Mouse (Mus musculus): ENCODE results near the gene Rnasek. TPM values are rescaled to one million over a fixed set of nuclear protein-coding genes. Genes with fewer than 3 reads are reported as not detected.

The Rnasek gene
- total and polyA plus RNA-seq, 2 experiments: 7.7 to 176 TPM

DNA sequence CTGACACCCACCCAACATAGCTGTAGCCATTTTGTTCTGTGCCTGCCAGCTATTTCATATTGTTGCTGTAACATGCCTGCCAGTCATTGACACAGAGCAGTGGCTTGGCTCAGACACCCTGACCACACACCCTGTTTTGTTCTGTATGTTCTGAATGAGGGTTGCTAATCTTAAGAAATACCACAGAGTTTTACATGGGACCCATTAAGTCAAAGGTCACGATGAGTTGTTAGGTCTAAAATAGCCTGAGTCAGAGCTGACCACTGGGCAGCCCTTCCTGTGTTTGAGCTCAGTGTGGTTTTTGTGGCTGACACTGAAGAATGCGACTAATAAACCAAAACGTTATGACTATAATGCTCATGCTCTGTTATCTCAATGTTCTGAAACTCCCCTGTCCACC, 41.3 kb downstream of the Rnasek start:
- DNase-seq (ENCODE audit: extremely low read depth, low read depth, low spot score): no peak
- no peak overlapping the region for H3K27ac ChIP-seq (replicated peaks; ENCODE audit: insufficient read depth, low read depth, low read length)
- H3K4me3 ChIP-seq (ENCODE audit: insufficient read depth, low read depth, low read length): no peak overlapping the region
- no peaks in the 10 kb centered on the region for H3K79me2 ChIP-seq (ENCODE audit: control insufficient read depth, insufficient read depth, low read length)
- TF ChIP-seq POLR2A (IDR thresholded peaks at IDR 0.05; ENCODE audit: extremely low read depth, insufficient read depth, low read length) (no peak), CTCF (IDR thresholded peaks at IDR 0.05; ENCODE audit: low read depth, low read length) (no peak)
- WGBS: 82% methylated on average over 3 of the region's 3 CpGs
- H3K36me3 ChIP-seq (ENCODE audit: control insufficient read depth, insufficient read depth, low read length): no peaks in the 10 kb centered on the region
- H3K4me1 ChIP-seq (ENCODE audit: control insufficient read depth, insufficient read depth, low read length): peaks cover under 1% of the 10 kb centered on the region; the same call in 1 of the 2 replicates
- H3K27me3 ChIP-seq (ENCODE audit: control insufficient read depth, insufficient read depth, low read length): no peaks in the 10 kb centered on the region
- H3K9ac ChIP-seq (ENCODE audit: low read depth, low read length): no peak overlapping the region

DNA sequence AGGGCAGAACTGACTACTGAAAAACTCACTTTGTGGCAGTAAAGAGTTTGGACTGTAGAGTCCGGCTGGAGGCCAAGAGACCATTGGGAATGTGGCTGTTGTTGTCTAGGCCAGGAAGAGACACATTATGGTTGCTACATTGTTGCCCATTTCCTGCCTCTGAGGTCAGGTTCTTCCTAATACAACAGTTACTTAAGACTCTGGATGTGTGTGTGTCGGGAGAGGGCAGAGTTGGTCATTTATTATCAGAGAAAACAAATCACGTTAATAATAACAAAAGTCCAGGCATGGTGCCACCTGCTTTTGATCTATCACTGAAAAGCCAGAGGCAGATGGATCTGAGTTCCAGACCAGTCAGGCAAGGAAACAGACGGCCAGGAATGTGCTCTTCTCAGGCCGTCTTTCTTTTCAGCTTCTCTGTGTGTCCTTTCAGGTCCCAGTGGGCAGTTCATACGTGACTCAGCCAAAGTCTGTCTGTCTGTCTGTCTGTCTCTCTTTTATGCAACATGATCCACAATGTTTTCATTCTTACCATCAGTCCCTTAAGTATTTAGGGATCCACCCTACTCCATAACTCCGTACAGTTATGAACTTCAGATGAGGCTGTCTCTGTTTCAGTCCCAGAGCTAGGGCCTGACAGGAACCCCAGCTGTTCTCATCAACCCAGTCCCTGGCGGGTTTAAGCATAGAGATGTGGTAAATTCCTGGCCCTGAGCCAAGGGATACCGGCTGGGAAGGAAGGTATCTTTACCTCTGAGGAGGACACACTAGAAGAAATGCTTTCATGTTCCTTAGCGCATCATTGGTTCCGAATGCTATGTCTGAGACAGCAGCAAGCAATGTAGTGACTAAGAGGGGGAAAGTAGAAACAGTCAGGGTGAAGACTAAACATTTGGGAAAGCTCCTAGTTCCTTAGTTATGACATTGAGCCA, 46.0 kb downstream of the Rnasek start:
- no peak overlapping the region for H3K4me3 ChIP-seq (ENCODE audit: insufficient read depth, low read depth, low read length)
- H3K27me3 ChIP-seq (ENCODE audit: control insufficient read depth, insufficient read depth, low read length): no peaks in the 10 kb centered on the region
- no peaks in the 10 kb centered on the region for H3K79me2 ChIP-seq (ENCODE audit: control insufficient read depth, insufficient read depth, low read length)
- no peak for DNase-seq (ENCODE audit: extremely low read depth, low read depth, low spot score)
- TF ChIP-seq CTCF (IDR thresholded peaks at IDR 0.05; ENCODE audit: low read depth, low read length) (no peak), POLR2A (IDR thresholded peaks at IDR 0.05; ENCODE audit: extremely low read depth, insufficient read depth, low read length) (no peak)
- WGBS: 68% methylated on average over 11 of the region's 11 CpGs
- peaks cover 2% of the 10 kb centered on the region; the same call in 1 of the 2 replicates for H3K4me1 ChIP-seq (ENCODE audit: control insufficient read depth, insufficient read depth, low read length)
- H3K27ac ChIP-seq (replicated peaks; ENCODE audit: insufficient read depth, low read depth, low read length): no peak overlapping the region
- H3K36me3 ChIP-seq (ENCODE audit: control insufficient read depth, insufficient read depth, low read length): no peaks in the 10 kb centered on the region
- H3K9ac ChIP-seq (ENCODE audit: low read depth, low read length): no peak overlapping the region

GRCm38 (mm10) chr11:70192157-70192556, 47.5 kb downstream of the Rnasek start:
- TF ChIP-seq CTCF (IDR thresholded peaks at IDR 0.05; ENCODE audit: low read depth, low read length) (no peak), POLR2A (IDR thresholded peaks at IDR 0.05; ENCODE audit: extremely low read depth, insufficient read depth, low read length) (no peak)
- Histone ChIP-seq H3K4me3 (ENCODE audit: insufficient read depth, low read depth, low read length) (no peak overlapping the region), H3K27me3 (ENCODE audit: control insufficient read depth, insufficient read depth, low read length) (no peaks in the 10 kb centered on the region), H3K36me3 (ENCODE audit: control insufficient read depth, insufficient read depth, low read length) (no peaks in the 10 kb centered on the region), H3K4me1 (ENCODE audit: control insufficient read depth, insufficient read depth, low read length) (peaks cover 2% of the 10 kb centered on the region; the same call in 1 of the 2 replicates), H3K27ac (replicated peaks; ENCODE audit: insufficient read depth, low read depth, low read length) (no peak overlapping the region), H3K9ac (ENCODE audit: low read depth, low read length) (no peak overlapping the region), H3K79me2 (ENCODE audit: control insufficient read depth, insufficient read depth, low read length) (no peaks in the 10 kb centered on the region)
- no peak for DNase-seq (ENCODE audit: extremely low read depth, low read depth, low spot score)
- WGBS: 84% methylated on average over 4 of the region's 4 CpGs

DNA sequence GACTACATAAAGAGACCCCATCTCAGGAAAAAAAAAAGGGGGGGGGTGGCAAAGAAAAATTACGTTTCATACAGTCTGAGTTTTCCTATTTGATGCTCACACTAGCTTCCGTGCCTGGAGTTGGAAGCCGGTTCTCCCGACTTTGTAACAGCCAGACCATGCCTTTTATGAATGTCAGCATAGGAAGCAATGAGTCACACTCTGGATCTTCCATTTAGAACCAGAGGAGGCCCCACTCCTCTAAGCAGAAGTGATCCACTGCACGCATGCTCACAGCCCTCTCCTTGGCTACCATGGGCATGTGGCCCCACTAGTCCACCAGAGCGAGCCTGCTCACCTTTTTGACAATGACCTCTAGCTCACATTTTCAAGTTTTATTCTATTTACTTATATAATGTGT, 48.5 kb downstream of the Rnasek start:
- Histone ChIP-seq H3K27ac (replicated peaks; ENCODE audit: insufficient read depth, low read depth, low read length) (no peak overlapping the region), H3K79me2 (ENCODE audit: control insufficient read depth, insufficient read depth, low read length) (no peaks in the 10 kb centered on the region), H3K4me3 (ENCODE audit: insufficient read depth, low read depth, low read length) (no peak overlapping the region), H3K9ac (ENCODE audit: low read depth, low read length) (no peak overlapping the region), H3K27me3 (ENCODE audit: control insufficient read depth, insufficient read depth, low read length) (no peaks in the 10 kb centered on the region), H3K4me1 (ENCODE audit: control insufficient read depth, insufficient read depth, low read length) (peaks cover 2% of the 10 kb centered on the region; the same call in 1 of the 2 replicates), H3K36me3 (ENCODE audit: control insufficient read depth, insufficient read depth, low read length) (no peaks in the 10 kb centered on the region)
- no peak for TF ChIP-seq POLR2A (IDR thresholded peaks at IDR 0.05; ENCODE audit: extremely low read depth, insufficient read depth, low read length)
- no peak for TF ChIP-seq CTCF (IDR thresholded peaks at IDR 0.05; ENCODE audit: low read depth, low read length)
- WGBS: 89% methylated on average over 6 of the region's 6 CpGs
- DNase-seq (ENCODE audit: extremely low read depth, low read depth, low spot score): no peak

DNA sequence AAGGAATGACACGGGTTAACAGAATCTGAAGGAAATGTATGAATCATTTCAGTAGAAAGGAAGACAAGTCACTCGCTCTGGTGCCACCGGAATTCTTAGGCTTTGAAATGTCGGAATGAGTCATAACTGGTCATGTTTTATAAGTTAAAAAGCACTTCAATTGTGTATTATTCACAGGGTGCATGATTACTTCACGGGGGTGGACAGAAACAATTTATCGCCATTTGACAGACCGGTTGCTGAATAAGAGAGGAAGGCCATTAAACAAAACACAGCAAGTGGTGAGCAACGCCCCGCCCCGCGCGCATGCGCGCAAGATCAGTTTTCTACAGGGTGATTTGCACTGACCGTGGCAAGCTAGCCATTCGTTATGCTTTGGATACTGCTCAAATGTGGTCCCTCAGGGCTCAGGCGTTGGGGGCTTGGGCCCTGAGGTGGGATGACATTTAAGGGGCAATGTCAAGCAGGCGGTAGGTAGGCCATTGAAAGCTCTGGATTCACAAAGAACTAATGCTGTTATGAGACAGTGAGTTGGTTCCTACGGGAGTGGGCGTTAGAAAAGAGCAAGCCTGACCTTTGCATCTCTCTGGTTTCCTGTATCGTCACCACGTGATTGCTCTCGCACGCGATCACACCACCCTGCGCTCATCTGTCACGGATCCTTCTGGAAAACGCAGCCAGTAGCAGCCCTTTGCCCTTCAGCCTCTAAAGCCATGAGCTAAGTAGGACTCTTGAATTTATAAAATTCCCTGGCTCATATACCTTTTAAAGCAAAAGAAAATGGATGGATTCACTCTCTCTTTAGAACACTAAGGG, 50.1 kb downstream of the Rnasek start:
- Histone ChIP-seq H3K4me1 (ENCODE audit: control insufficient read depth, insufficient read depth, low read length) (peaks cover 2% of the 10 kb centered on the region; the same call in 1 of the 2 replicates), H3K36me3 (ENCODE audit: control insufficient read depth, insufficient read depth, low read length) (no peaks in the 10 kb centered on the region), H3K4me3 (ENCODE audit: insufficient read depth, low read depth, low read length) (no peak overlapping the region), H3K27me3 (ENCODE audit: control insufficient read depth, insufficient read depth, low read length) (no peaks in the 10 kb centered on the region), H3K9ac (ENCODE audit: low read depth, low read length) (no peak overlapping the region), H3K27ac (replicated peaks; ENCODE audit: insufficient read depth, low read depth, low read length) (no peak overlapping the region), H3K79me2 (ENCODE audit: control insufficient read depth, insufficient read depth, low read length) (no peaks in the 10 kb centered on the region)
- no peak for DNase-seq (ENCODE audit: extremely low read depth, low read depth, low spot score)
- 84% methylated on average over 28 of the region's 28 CpGs for WGBS
- TF ChIP-seq POLR2A (IDR thresholded peaks at IDR 0.05; ENCODE audit: extremely low read depth, insufficient read depth, low read length) (no peak), CTCF (IDR thresholded peaks at IDR 0.05; ENCODE audit: low read depth, low read length) (no peak)

Other genes with a start within 250 kb of the Rnasek start
- 175 and 176 TPM in 2 replicates for gene Gabarap, start 248.7 kb downstream of the Rnasek start, total RNA-seq (2014; rRNA removed)
- gene Gabarap, start 248.7 kb downstream of the Rnasek start, polyA plus RNA-seq (2012; rRNA removed): 430 and 476 TPM in 2 replicates
- 8.0 and 8.5 TPM in 2 replicates for gene Phf23, start 244.1 kb downstream of the Rnasek start, total RNA-seq (2014; rRNA removed)
- 8.8 and 12.1 TPM in 2 replicates for gene Phf23, start 244.1 kb downstream of the Rnasek start, polyA plus RNA-seq (2012; rRNA removed)
- 2.8 TPM in 2 replicates for gene Dvl2, start 239.2 kb downstream of the Rnasek start, total RNA-seq (2014; rRNA removed)
- gene Dvl2, start 239.2 kb downstream of the Rnasek start, polyA plus RNA-seq (2012; rRNA removed): 3.7 and 4.5 TPM in 2 replicates
- gene Acadvl, start 224.4 kb downstream of the Rnasek start, total RNA-seq (2014; rRNA removed): 314 and 344 TPM in 2 replicates
- 302 and 314 TPM in 2 replicates for gene Acadvl, start 224.4 kb downstream of the Rnasek start, polyA plus RNA-seq (2012; rRNA removed)
- gene Dlg4, start 222.9 kb downstream of the Rnasek start, total RNA-seq (2014; rRNA removed): 0.37 and 1.0 TPM in 2 replicates
- 1.1 and 1.3 TPM in 2 replicates for gene Dlg4, start 222.9 kb downstream of the Rnasek start, polyA plus RNA-seq (2012; rRNA removed)
- 531 and 680 TPM in 2 replicates for gene Asgr1, start 185.8 kb downstream of the Rnasek start, total RNA-seq (2014; rRNA removed)
- gene Asgr1, start 185.8 kb downstream of the Rnasek start, polyA plus RNA-seq (2012; rRNA removed): 730 and 786 TPM in 2 replicates
- gene Asgr2, start 147.2 kb downstream of the Rnasek start, total RNA-seq (2014; rRNA removed): 166 and 194 TPM in 2 replicates
- gene Asgr2, start 147.2 kb downstream of the Rnasek start, polyA plus RNA-seq (2012; rRNA removed): 212 and 216 TPM in 2 replicates
- gene Mgl2, start 109.5 kb downstream of the Rnasek start, total RNA-seq (2014; rRNA removed): 0.27 TPM in 1 of 2 replicates, not detected in the other
- gene Mgl2, start 109.5 kb downstream of the Rnasek start, polyA plus RNA-seq (2012; rRNA removed): 0.06 and 0.09 TPM in 2 replicates
- 0.55 and 0.67 TPM in 2 replicates for gene Clec10a, start 83.6 kb downstream of the Rnasek start, total RNA-seq (2014; rRNA removed)
- gene Clec10a, start 83.6 kb downstream of the Rnasek start, polyA plus RNA-seq (2012; rRNA removed): 0.27 and 0.95 TPM in 2 replicates
- gene Slc16a11, start 27.1 kb downstream of the Rnasek start, total RNA-seq (2014; rRNA removed): 6.6 and 12.5 TPM in 2 replicates
- 37.1 and 84.4 TPM in 2 replicates for gene Slc16a11, start 27.1 kb downstream of the Rnasek start, polyA plus RNA-seq (2012; rRNA removed)
- gene Slc16a13, start 18.8 kb downstream of the Rnasek start, total RNA-seq (2014; rRNA removed): 0.47 and 1.3 TPM in 2 replicates
- 1.7 and 3.3 TPM in 2 replicates for gene Slc16a13, start 18.8 kb downstream of the Rnasek start, polyA plus RNA-seq (2012; rRNA removed)
- 0.74 and 0.81 TPM in 2 replicates for gene Bcl6b, start 10.0 kb downstream of the Rnasek start, total RNA-seq (2014; rRNA removed)
- gene Bcl6b, start 10.0 kb downstream of the Rnasek start, polyA plus RNA-seq (2012; rRNA removed): 0.56 and 1.3 TPM in 2 replicates
- gene 0610010K14Rik, start 1.9 kb downstream of the Rnasek start, total RNA-seq (2014; rRNA removed): 6.5 and 9.9 TPM in 2 replicates
- gene 0610010K14Rik, start 1.9 kb downstream of the Rnasek start, polyA plus RNA-seq (2012; rRNA removed): 30.6 and 34.0 TPM in 2 replicates
- gene Gm21988, start within 50 bp of the Rnasek start, total RNA-seq (2014; rRNA removed): 0.28 and 1.5 TPM in 2 replicates
- gene Gm21988, start within 50 bp of the Rnasek start, polyA plus RNA-seq (2012; rRNA removed): 5.8 and 6.8 TPM in 2 replicates
- 0.09 and 0.20 TPM in 2 replicates for gene Alox12, start 15.5 kb upstream of the Rnasek start, total RNA-seq (2014; rRNA removed)
- gene Alox12, start 15.5 kb upstream of the Rnasek start, polyA plus RNA-seq (2012; rRNA removed): 0.28 and 0.46 TPM in 2 replicates
- not detected in 2 replicates for gene Alox12e, start 82.8 kb upstream of the Rnasek start, total RNA-seq (2014; rRNA removed)
- gene Alox12e, start 82.8 kb upstream of the Rnasek start, polyA plus RNA-seq (2012; rRNA removed): not detected in 2 replicates
- 0.07 and 0.09 TPM in 2 replicates for gene Alox15, start 112.2 kb upstream of the Rnasek start, total RNA-seq (2014; rRNA removed)
- gene Alox15, start 112.2 kb upstream of the Rnasek start, polyA plus RNA-seq (2012; rRNA removed): 0.10 TPM in 1 of 2 replicates, not detected in the other
- 3.1 and 3.3 TPM in 2 replicates for gene Pelp1, start 170.2 kb upstream of the Rnasek start, total RNA-seq (2014; rRNA removed)
- gene Pelp1, start 170.2 kb upstream of the Rnasek start, polyA plus RNA-seq (2012; rRNA removed): 7.7 and 7.9 TPM in 2 replicates
- gene Arrb2, start 192.8 kb upstream of the Rnasek start, total RNA-seq (2014; rRNA removed): 9.5 and 11.5 TPM in 2 replicates
- gene Arrb2, start 192.8 kb upstream of the Rnasek start, polyA plus RNA-seq (2012; rRNA removed): 14.7 and 22.2 TPM in 2 replicates
- 11.2 and 13.3 TPM in 2 replicates for gene Med11, start 212.1 kb upstream of the Rnasek start, total RNA-seq (2014; rRNA removed)
- gene Med11, start 212.1 kb upstream of the Rnasek start, polyA plus RNA-seq (2012; rRNA removed): 9.4 and 10.4 TPM in 2 replicates
- 0.74 and 1.5 TPM in 2 replicates for gene Zmynd15, start 219.6 kb upstream of the Rnasek start, total RNA-seq (2014; rRNA removed)
- 2.1 and 4.4 TPM in 2 replicates for gene Zmynd15, start 219.6 kb upstream of the Rnasek start, polyA plus RNA-seq (2012; rRNA removed)
- gene Cxcl16, start 220.1 kb upstream of the Rnasek start, total RNA-seq (2014; rRNA removed): 5.7 and 10.2 TPM in 2 replicates
- gene Cxcl16, start 220.1 kb upstream of the Rnasek start, polyA plus RNA-seq (2012; rRNA removed): 7.2 and 10.2 TPM in 2 replicates